Mouse (Mus musculus) lung, postnatal 0 days (tissue): ENCODE measurements around the gene Rab23.

Source experiments
- CTCF ChIP-seq: IDR thresholded peaks from 2 replicates; pipeline ENCODE4 v1.5.1; 2016; ENCODE audit warnings: antibody characterized with exemption, mild to moderate bottlenecking
- EP300 ChIP-seq: IDR thresholded peaks from 2 replicates; pipeline ENCODE4 v1.6.1; 2016; ENCODE audit warnings: antibody characterized with exemption, mild to moderate bottlenecking, control low read depth

DNA sequence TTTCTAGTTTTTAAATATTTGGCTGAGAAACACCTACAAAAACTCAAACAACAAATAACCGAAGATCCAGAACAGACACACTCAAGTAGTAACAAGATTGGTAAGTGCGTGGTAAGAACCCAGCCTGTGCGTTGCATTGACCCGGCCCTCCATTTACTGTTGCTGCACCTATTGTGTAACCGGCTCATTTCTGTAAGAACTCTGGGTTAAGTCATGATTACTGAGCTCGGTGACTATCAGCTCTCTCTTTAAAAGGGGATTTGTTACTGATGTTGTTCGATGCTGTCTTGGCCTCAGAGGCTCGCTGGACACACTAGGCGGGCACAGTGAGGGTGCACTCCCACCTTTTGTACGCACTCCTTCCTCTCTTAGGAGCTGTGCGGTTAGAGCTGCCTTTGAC, 18.6 kb downstream of the Rab23 start:
- TF ChIP-seq CTCF (no peak), EP300 (no peak)
